Mouse (Mus musculus) G1E (cell line): ENCODE data around the gene Pde4dip.

Experiments used
- CTCF ChIP-seq: IDR thresholded peaks from 2 replicates; pipeline ENCODE4 v1.5.1; 2012; ENCODE audit warnings: low read depth, low read length, inconsistent platforms, mixed read lengths
- GATA1 ChIP-seq: IDR thresholded peaks from 2 replicates; pipeline ENCODE4 v1.6.1; 2012; ENCODE audit warnings: borderline replicate concordance, low read length, inconsistent platforms, mixed read lengths
- GATA2 ChIP-seq: IDR thresholded peaks from 2 replicates; pipeline ENCODE4 v1.6.1; 2012; ENCODE audit warnings: low read depth, low read length, inconsistent platforms, borderline replicate concordance
- POLR2AphosphoS5 ChIP-seq: IDR thresholded peaks from 2 replicates; pipeline ENCODE4 v1.6.1; 2012; ENCODE audit warnings: low read depth, low read length, inconsistent platforms; ENCODE audit not compliant: insufficient replicate concordance
- TAL1 ChIP-seq: conservative IDR thresholded peaks from 2 replicates; pipeline ENCODE4 v1.6.1; 2012; ENCODE audit warnings: low read depth, low read length, inconsistent platforms, mixed read lengths

DNA sequence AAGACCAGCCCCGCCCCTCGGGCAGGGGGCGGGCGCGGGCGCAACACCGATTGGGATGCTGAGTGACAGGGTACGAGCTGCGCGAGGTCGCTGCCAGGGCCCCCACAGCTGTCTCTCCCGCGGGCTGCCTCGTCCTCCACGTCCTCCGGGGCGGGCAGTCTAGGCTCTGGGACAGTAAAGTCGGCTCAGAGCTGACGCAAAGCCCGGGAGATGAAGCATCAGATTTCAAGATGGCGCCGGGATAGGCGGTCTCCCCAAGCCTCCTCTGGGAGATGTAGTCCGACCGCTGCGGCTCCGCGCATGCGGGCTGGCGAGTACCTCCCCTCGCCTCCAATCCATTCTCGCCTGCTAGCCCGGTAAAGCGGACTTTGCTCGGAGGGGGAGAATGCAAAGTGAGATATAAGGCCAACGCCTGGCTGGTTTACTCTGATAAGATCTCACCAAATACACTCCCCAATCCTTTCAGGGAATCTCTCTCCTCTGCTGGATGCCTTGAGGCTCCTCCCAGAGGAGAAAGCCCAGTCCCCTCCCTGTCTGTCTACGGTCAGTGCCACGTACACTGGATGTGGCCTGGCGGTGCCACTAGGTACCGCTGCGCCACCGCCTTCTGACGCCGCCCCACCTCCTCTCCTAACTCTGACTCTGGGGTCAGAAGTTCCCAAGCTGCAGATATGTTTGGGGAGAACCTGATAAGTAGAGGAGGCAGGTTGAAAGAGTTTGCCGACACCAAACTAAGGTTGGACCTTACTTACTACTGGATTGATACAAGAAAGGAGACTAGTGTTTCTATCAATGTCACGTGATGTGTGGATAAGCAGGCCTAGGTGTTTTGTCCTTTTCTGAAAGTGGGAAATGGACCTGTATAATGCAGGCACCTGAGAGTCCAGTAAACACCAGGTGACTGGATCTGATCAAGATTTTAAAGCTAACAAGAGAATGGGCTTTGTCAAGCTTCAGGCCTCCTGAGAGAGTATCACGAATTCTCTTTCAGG is 120.4 kb downstream of the Pde4dip start:
- TF ChIP-seq CTCF (no peak), POLR2AphosphoS5 (no peak), GATA1 (no peak), TAL1 (no peak), GATA2 (no peak)
